Mouse (Mus musculus) cerebral cortex, adult 2 months (tissue): ENCODE results near the gene Gmeb2.

Experiments
- WGBS: fragments of 180-500 bp; shearing (Covaris S2); methylation state at CpG from one replicate; pipeline ENCODE4 v1.1.7; 2018; 5-methylcytosine and 5-hydroxymethylcytosine counted together

Gene Gmeb2

GRCm38 (mm10) chr2:181224994-181225393 is 62.8 kb downstream of the Gmeb2 start:
- WGBS = 94% methylated on average over 2 of the region's 2 CpGs

DNA sequence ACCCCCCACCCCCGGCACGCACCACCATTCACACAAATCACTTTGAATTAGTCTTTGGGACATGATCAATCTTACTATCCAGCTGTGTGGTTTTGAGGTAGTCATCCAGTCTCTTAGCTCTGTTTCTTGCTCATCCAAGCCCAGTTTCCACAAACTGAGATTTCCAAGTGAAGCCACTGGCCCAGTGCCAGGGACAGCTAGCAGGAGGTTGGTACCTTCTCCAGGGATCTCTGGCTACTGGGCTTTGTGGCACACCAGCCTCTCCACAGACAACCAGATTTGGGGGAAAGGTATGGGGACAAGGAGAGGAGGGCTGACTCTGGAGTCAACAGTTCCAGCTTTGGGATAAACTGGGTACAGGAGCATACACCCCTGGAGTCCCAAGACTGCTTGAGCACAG is 67.5 kb downstream of the Gmeb2 start:
- WGBS = 51% methylated on average over 2 of the region's 2 CpGs

- 6% methylated on average over 25 of the region's 25 CpGs for WGBS
Measured at GRCm38 (mm10) chr2:181219538-181220216, 68.2 kb downstream of the Gmeb2 start, which contains the start of gene Fndc11. Gene Fndc11 (plus strand): TSS chr2:181220013.

DNA sequence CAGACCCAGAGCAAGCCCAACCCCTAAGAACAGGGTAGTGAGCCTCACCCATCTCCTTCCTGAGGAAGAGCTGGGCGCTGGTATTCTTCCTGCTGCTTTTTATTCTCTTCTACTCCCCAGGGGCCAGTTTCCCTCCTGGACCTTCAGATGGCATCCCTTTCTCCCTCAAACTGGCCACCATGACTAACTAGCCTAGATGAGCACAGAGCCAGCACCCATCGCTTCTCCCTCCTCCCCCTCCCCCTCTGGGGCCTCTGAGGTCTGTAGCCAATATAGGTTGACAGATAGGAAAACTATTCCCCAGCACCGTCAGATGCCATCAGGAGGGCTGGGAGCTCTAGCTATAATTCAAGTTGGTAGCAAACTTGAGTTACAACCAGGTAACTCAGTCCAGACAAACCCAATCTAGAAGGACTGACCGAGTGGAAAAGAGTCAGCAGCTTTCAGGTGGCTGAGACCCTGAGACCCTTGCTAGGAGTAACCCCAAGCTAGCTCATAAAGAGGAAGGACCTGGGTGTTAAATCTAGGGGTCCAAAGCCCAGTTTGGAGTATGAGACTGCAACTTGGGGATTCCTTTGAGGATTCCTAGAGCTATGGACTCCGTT is 68.9 kb downstream of the Gmeb2 start:
- WGBS = 81% methylated on average over 5 of the region's 5 CpGs

DNA sequence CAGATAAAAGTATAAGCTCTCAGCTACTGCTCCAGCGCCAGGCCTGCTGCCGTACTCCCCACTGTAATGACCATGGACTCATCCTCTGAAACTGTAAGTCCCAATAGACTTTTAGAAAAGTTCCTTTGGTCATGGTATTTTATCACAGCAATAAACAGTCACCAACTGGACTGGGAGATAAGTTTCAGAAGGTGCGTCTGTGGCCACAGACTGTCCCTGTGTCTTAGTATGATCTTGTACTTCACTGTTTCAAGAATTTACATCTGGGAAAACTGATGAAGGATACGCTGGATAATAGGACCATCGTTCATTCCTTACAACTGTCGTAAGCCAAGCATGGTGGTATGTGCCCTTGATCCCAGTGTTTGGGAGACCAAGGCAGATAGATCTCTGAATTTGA is 71.8 kb downstream of the Gmeb2 start:
- 96% methylated on average over 6 of the region's 6 CpGs for WGBS

DNA sequence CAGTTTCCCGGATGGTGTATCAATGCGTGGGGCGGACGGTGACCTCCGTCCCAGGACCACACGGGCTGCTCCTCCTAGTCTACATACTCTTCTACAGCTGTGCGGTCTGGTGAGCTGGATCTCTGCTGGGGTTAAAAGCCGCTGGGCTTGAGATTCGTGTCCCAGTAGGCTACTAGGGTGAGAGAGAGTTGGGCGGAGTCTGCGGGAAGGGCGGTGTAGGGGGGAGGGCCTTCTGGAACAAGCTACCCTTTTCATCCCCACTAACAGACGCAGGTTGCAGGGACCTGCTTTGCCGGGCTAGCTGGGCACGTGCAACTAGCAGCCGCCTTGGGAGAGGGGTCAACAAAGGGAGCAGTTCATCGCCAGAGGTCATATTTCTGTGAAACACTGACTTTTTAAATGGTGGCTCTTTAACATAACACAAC is 74.8 kb downstream of the Gmeb2 start, which contains the start of gene Srms:
Srms (minus strand) TSS at position 165 of the 425 bp plus-strand sequence.
- 13% methylated on average over 17 of the region's 17 CpGs for WGBS

DNA sequence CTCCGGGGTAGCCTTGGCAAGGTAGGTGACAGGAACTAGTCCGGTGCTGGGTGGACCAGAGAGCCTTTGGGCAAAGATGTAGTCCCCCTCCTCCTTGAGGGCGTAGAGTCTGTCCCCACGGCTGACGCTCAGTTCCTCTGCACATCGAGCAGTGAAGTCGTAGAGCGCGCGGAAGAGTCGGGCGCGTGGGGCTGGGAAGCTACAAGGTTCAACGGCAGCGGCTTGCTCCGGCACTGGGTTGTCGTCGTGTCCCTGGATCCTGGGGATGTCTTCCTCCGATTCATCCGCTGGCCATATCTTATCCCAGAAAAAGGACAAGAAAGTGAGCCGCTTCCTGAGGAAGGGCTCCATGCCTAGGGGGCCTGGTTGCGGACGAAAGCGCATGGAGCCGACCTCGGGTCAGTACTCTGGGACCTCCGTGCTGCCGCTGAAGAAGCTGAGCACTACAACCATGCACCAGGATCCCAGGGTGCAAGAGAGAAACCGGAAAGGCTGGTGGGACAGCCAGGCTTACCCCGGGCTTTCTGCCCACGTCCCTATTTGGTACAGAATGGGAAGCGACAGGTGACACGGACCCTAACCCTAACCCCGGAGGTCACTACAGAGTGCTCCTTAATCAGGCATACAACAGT is 75.3 kb downstream of the Gmeb2 start:
- WGBS = 3% methylated on average over 34 of the region's 34 CpGs

- WGBS = 90% methylated on average over 9 of the region's 9 CpGs
Measured at GRCm38 (mm10) chr2:181206118-181206517, 81.7 kb downstream of the Gmeb2 start.

DNA sequence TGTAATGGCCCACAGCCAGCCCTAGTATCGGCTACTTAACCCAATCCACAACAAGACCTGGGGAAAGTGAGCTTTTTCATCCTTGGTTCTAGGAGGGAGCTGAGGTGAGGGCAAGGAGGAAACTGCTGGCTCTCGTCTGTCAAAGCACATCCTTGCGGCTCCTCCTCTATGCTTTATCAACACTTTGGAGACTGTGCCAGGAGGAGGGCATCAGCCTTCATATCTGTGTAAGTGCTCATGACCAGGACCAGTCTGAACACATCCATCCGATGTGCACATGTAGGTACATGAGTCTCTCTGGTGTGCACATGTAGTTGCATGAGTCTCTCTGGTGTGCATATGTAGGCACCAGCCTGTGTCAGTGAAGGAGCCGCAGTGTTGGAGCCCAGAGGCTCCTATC is 82.2 kb downstream of the Gmeb2 start:
- WGBS = 93% methylated on average over 5 of the region's 5 CpGs

- 76% methylated on average over 6 of the region's 6 CpGs for WGBS
Measured at GRCm38 (mm10) chr2:181202886-181203285, 84.9 kb downstream of the Gmeb2 start.

DNA sequence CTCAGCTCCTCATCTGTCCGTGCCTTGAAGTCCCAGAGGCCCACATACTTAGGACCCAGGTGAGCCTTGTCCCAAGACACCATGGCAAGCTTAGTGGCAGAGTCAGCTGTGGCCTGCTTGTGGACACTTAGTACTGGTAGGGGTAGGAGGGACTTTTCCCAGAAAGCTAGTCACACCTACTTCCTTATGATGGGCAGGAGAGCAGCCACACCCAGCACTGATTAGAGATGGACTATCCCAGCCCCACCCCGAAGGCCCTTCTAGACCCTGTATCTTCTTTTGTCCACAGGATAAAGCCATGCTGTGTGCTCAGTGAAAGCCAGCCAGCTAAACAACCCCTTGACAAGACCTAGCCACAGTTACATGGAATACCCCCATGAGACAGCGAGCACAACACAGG is 85.4 kb downstream of the Gmeb2 start, which contains the start of gene Ptk6:
Ptk6 (minus strand) TSS at position 368 of the 400 bp plus-strand sequence.
- 96% methylated on average over 3 of the region's 3 CpGs for WGBS

DNA sequence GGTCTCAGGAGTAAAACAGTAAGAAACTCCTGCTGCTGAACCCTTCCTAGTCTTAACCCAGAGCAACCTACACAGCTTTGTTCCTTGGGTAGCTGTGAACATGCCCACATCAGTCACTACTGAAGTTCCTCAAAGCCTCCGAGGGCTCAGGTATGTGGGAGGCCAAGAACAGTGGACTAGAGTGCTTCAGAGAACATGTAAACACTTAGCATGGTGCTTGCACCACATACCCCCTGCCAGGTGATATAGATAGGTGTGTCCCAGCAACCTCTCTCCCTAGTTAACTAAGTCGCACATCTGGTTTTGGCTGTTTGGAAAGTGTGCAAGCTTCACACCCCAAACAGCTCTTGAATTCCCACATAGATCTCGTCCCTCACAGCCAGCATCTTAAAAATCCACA is 86.2 kb downstream of the Gmeb2 start:
- 71% methylated on average over 3 of the region's 3 CpGs for WGBS
